Mouse (Mus musculus): ENCODE data around the gene Smg6.

Smg6 gene

GRCm38 (mm10) chr11:75046638-75047037, 121.0 kb downstream of the Smg6 start:
- in situ Hi-C loops (cut with MboI, MseI), result no loop called here

- in situ Hi-C loops (cut with MboI, MseI), result no loop called here
Observed at GRCm38 (mm10) chr11:75047066-75047465, 121.4 kb downstream of the Smg6 start.

GRCm38 (mm10) chr11:75047736-75048407, 122.2 kb downstream of the Smg6 start:
- in situ Hi-C loops (cut with MboI, MseI), result no loop called here

- in situ Hi-C loops (cut with MboI, MseI), result no loop called here
Observed at GRCm38 (mm10) chr11:75049146-75049545, 123.5 kb downstream of the Smg6 start.

GRCm38 (mm10) chr11:75049807-75050206, 124.2 kb downstream of the Smg6 start:
- in situ Hi-C loops (cut with MboI, MseI), result no loop called here

DNA sequence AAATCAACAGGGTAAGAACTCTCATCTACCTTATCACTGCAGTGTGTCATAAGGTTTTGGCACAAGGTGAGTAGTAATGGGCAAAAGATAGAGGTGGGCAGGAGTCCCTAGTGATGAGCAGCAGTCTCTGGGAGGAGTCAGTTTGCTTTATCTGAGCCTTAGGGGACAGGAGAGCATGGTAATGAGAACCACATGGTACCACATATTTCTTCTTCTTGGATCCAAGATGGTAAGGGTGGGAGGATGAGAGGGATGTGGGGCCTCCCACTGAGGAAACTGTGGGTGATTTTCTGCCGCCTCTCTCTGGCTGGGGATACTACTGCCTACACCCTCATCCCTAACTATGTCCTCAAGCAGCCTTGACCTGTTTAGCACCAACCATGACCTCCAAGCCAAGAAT, 125.6 kb downstream of the Smg6 start:
- in situ Hi-C loops (cut with MboI, MseI), result no loop called here

DNA sequence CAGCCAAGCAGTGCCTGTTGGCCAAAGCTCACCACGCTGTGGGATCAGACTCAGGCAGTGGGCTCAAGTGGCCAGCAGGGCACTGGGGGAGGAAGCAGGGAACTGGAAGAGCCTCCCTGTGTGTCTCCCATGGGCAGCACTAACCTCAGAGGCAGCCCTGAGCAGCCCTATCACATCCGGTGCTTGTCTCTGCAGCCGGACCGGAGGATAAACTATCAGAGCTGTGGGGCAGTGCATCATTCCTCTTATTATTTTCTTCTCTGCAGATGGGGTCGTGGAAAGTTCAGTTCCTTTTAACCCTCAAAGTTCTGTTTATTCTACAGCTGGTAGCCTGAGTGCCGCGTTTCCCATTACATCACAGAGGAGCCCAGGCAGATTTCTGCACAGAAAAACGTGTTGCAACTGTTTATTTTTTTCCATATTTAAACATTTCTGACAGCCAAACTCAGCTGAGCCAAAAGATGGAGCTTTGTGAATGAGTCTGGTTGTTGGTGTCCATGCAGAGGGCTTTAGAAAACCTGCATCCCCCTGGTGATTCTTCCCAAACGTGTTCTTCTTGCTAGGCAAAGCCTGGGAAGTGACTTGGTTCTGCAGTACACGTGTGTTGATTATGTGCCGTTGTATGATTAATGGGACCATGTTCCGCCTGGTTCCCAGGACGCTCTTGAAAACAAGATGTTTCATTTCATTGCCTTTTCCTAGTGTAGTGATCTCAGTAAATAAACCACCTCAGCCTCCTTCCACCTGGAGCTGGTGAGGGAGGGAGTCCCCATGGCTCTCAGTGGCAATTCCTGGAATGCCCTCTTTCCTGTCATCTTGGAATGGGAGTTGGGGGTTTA, 126.3 kb downstream of the Smg6 start:
- in situ Hi-C loops (cut with MboI, MseI), result no loop called here

DNA sequence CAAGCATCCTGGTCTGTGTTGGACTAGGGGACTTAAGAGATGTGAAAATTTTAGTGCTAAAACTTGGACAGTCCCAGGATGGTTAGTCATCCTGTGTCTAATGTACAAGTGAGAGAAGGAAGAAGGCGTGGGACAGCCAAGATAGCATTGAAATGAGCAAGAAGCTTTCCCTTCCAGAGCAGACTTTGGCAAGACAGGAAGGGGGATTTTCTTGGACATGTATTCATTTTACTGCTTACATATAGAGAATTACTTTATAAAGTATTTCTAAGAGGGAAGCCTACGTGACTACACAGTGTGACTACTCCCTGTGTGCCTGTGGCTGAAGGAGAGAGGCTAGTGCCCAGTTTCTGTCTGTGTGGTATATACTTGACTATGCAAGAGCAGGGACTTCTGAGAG, 127.4 kb downstream of the Smg6 start:
- in situ Hi-C loops (cut with MboI, MseI), result no loop called here

GRCm38 (mm10) chr11:75053722-75054121, 128.1 kb downstream of the Smg6 start:
- in situ Hi-C loops (cut with MboI, MseI), result no loop called here

DNA sequence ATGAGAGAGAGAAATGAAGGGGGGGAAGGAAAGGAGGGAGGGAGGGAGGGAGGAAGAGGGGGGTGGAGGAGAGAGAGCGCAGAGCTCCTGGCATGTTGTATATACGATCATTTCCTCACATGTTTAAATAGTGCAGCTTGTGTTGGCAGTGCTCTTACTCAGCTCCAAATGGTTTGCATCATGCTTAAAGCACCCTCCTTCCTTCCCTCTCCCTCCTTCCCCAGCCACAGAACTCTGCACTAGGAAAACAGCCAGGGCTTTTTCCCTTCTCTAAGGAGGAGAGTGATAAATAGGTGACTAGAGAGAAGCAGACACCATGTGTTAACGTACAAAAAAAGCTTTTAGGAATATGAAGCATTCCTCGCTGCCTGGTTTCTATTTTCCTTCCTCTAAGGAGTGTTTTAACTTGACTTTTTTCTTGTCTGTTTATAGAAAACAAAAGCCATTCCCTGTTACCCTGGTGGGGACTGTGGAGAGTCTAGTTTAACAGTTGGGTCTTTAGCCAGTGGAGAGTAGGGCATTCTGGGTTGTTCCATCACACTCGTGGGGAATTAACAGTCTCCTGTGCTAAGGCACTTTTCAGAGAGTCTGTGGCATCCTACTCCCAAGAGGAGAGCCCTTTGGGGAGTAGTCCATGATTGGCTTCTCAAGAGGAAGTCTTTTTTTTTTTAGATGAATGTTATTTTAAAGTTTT, 128.7 kb downstream of the Smg6 start:
- in situ Hi-C loops (cut with MboI, MseI), result no loop called here

DNA sequence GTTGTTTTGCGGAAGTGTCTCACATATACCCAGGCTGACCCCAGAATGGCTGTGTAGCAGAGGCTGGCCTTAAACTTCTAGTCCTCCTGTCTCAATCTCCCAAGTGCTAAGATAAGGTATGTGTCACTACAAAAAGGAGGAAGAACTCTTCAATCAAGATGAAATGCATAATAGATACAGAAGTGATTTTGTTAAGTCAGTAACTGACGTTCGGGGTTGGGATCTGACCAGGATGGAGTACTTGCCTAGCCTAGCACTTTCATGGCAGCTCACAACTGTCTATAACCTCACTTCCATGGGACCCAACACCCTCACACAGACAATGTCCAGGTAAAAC, 129.2 kb downstream of the Smg6 start:
- in situ Hi-C loops (cut with MboI, MseI), result no loop called here

GRCm38 (mm10) chr11:75062650-75063049, 137.0 kb downstream of the Smg6 start:
- in situ Hi-C loops (cut with MboI, MseI), result no loop called here

GRCm38 (mm10) chr11:75064266-75064665, 138.6 kb downstream of the Smg6 start:
- in situ Hi-C loops (cut with MboI, MseI), result no loop called here

DNA sequence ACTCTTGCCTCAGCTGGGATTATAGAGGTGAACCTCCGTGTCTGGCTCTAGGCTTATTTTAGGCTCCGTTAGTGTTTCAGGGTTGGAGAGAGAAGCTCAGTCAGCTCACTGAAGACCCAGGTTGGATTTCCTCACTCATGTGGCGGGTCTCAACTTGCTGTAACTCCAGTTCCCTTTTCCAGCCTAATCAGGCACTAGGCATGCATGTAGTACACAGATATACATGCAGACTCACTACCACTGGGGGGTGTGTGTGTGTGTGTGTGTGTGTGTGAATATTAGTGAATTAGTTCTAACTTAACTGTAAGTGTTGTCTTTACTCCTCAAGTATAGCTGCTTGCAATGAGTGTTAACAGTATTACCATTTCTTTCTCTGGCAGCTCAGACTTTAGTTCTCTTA, 145.7 kb downstream of the Smg6 start:
- in situ Hi-C loops (cut with MboI, MseI), result no loop called here

DNA sequence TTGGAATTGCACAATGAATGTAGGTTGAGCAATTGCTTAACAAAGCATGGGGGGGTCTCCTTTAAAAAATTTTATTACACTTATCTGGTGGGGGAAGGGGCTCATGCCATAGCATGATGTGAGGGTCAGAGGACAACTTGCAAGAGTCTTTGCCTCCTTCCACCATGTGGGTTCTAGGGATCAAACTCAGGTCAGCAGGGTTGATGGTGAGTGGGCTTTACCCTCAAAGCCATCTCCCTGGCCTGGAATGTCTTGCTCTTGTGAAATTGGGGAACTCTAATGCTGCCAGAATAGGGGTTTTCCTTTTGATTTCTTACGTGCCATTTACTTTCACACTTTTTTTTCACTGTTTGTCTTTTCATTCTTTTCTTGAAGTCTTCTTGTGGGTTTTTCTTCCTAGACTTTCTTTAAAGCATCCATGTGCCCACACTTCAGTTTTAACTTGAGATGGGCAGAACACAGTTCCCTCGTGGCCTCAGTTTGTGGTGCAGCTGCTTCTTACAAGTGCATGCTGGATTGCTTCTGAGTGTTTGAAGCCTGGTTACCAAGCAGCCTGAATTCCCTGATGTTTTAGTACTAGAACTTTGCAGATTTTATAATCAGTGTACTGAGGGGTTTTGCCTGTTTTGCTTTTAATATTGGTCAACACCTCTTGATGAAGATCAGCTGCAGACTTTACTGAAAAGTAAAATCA, 147.5 kb downstream of the Smg6 start:
- in situ Hi-C loops (cut with MboI, MseI), result no loop called here

GRCm38 (mm10) chr11:75073696-75074095, 148.1 kb downstream of the Smg6 start:
- in situ Hi-C loops (cut with MboI, MseI), result no loop called here

DNA sequence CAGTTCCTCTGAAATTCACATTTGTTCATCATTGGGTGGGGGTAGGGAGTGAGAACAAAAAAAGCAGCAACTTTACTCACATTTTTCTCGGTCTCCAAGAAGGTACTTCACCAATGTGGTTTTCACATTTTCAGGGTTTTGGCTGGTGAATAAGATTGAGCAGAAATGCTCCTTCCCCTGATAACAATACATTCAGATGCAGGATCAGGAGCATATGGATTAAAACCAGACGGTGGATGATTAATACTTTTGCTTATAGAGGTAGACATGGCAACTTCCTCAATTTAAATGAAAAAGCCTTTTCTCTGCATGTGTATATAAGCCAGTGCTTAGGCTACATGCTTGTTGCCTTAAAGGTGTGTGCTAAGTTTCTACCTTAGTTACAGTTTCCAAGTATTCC, 148.9 kb downstream of the Smg6 start:
- in situ Hi-C loops (cut with MboI, MseI), result no loop called here

GRCm38 (mm10) chr11:75078616-75079015, 153.0 kb downstream of the Smg6 start:
- in situ Hi-C loops (cut with MboI, MseI), result no loop called here

- in situ Hi-C loops (cut with MboI, MseI), result no loop called here
Observed at GRCm38 (mm10) chr11:75083031-75083430, 157.4 kb downstream of the Smg6 start.

DNA sequence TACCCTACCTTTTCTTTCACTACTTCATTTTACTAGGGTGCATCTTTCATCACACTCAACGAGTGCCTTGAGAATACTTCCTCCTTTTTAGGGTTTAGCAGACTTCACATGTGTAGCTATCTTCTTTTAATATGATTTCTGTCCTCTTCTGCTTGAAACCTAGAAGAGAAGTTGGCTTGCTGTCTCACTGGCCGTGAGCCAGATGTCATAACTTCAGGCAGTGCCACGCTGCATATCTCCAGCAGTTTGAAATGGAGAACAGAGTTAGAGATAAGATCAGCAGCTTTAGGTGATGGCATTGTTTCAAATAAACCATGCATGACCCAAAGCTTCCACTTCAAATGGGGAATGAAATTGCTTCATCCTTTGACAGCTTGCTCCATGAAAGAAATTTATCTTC, 166.5 kb downstream of the Smg6 start:
- in situ Hi-C loops (cut with MboI, MseI), result no loop called here

- in situ Hi-C loops (cut with MboI, MseI), result no loop called here
Observed at GRCm38 (mm10) chr11:75092656-75093055, 167.0 kb downstream of the Smg6 start.

DNA sequence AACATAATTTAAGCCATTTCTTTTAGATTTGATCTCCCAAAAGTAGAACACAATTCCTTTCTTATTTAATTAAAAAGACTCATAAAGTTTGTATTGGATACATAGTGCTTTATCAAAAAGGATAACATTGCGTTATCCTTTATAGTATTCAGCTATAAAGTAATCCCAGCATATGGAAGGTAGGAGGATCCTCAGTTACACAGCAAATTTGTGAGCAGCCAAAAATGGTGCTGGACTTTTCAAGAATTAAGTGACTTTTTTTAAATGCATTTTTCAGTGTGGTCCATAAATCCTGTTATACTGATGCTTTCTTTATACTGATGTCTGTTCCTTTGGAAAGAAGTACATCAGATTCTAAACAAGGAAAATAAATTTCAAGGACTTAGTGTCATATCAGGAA, 169.1 kb downstream of the Smg6 start:
- in situ Hi-C loops (cut with MboI, MseI), result no loop called here

Data from T-helper 1 cell (primary cell).